Mouse (Mus musculus) limb, embryonic 11.5 days (tissue): ENCODE results near the gene Grk3. TPM values are rescaled to one million over a fixed set of nuclear protein-coding genes. Genes with fewer than 3 reads are reported as not detected.

ENCODE experiments used
- ATAC-seq: fragments of 200-750 bp; cut with Nextera tagmentation; 2 replicates; pipeline ENCODE4 v1.8.0; 2017; ENCODE audit warnings: low read depth; ENCODE audit not compliant: insufficient number of reproducible peaks, low FRiP score, low TSS enrichment
- DNase-seq: peaks from one replicate; pipeline ENCODE4 v3.0.0-alpha.2; 2015; ENCODE audit warnings: low spot score
- H3K27ac ChIP-seq: fragments of 300-500 bp; sonication (generic); replicated peaks from 2 replicates; pipeline ENCODE4 v1.5.1; 2014; ENCODE audit warnings: low read depth, mild to moderate bottlenecking, low read length
- H3K27me3 ChIP-seq: fragments of 300-500 bp; sonication (generic); 2 replicates; pipeline ENCODE4 v1.6.1; 2014; ENCODE audit warnings: mild to moderate bottlenecking, low read length, mixed read lengths; ENCODE audit not compliant: control insufficient read depth, insufficient read depth
- H3K36me3 ChIP-seq: fragments of 300-500 bp; sonication (generic); 2 replicates; pipeline ENCODE4 v1.6.1; 2014; ENCODE audit warnings: mild to moderate bottlenecking, low read length, moderate library complexity, mixed read lengths; ENCODE audit not compliant: control insufficient read depth, insufficient read depth
- H3K4me1 ChIP-seq: fragments of 300-500 bp; sonication (generic); 2 replicates; pipeline ENCODE4 v1.6.1; 2014; ENCODE audit warnings: low read length, mixed read lengths; ENCODE audit not compliant: control insufficient read depth, insufficient read depth
- H3K4me2 ChIP-seq: fragments of 300-500 bp; sonication (generic); 2 replicates; pipeline ENCODE4 v1.6.1; 2014; ENCODE audit warnings: low read depth, mild to moderate bottlenecking, moderate library complexity; ENCODE audit not compliant: severe bottlenecking
- H3K4me3 ChIP-seq: fragments of 300-500 bp; sonication (generic); 2 replicates; pipeline ENCODE4 v1.5.1; 2014; ENCODE audit warnings: low read depth, low read length
- H3K9ac ChIP-seq: fragments of 300-500 bp; sonication (generic); 2 replicates; pipeline ENCODE4 v1.6.1; 2014; ENCODE audit warnings: mild to moderate bottlenecking, low read length
- H3K9me3 ChIP-seq: fragments of 300-500 bp; sonication (generic); 2 replicates; pipeline ENCODE4 v1.6.1; 2016; ENCODE audit warnings: low read length; ENCODE audit not compliant: control insufficient read depth
- WGBS: fragments of 180-500 bp; shearing (Covaris S2); extraction: QIAGEN DNeasy Blood & Tissue Kit; methylation state at CpG from one replicate; pipeline ENCODE4 v1.1.7; 2014; 5-methylcytosine and 5-hydroxymethylcytosine counted together
- polyA plus RNA-seq: library from polyadenylated mRNA; unstranded; fragments of >200 nt; fragmentation: Nextera tagmentation; extraction: Ambion mirVana; gene quantifications from 2 replicates; pipeline ENCODE4 v1.2.1, GENCODE M21; 2014

The Grk3 gene
- polyA plus RNA-seq, 1 experiment from 2014 or later = 7.1 TPM

GRCm38 (mm10) chr5:112923841-112924240 is 91.8 kb downstream of the Grk3 start:
- no peak for DNase-seq
- WGBS = 94% methylated on average over 14 of the region's 14 CpGs

GRCm38 (mm10) chr5:112921914-112922313 is 93.7 kb downstream of the Grk3 start:
- H3K27me3 ChIP-seq = no peaks in the 10 kb centered on the region

More at GRCm38 (mm10) chr5:112923841-112924240, 91.8 kb downstream of the Grk3 start:
- no peak for ATAC-seq
- no peak overlapping the region for H3K4me2 ChIP-seq
- H3K36me3 ChIP-seq = no peaks in the 10 kb centered on the region
- no peak overlapping the region for H3K9ac ChIP-seq
- no peaks in the 10 kb centered on the region for H3K4me1 ChIP-seq
- H3K4me3 ChIP-seq = no peak overlapping the region
- no peaks in the 10 kb centered on the region for H3K27me3 ChIP-seq
- H3K9me3 ChIP-seq = no peaks in the 10 kb centered on the region
- H3K27ac ChIP-seq = no peak overlapping the region

GRCm38 (mm10) chr5:112910381-112910780 is 105.2 kb downstream of the Grk3 start:
- H3K27me3 ChIP-seq = no peaks in the 10 kb centered on the region
- WGBS = 89% methylated on average over 5 of the region's 5 CpGs
- no peak for ATAC-seq
- peaks cover 6% of the 10 kb centered on the region; the same call in 1 of the 2 replicates for H3K4me1 ChIP-seq
- no peak for DNase-seq
- no peaks in the 10 kb centered on the region for H3K36me3 ChIP-seq
- H3K4me3 ChIP-seq = no peak overlapping the region
- H3K9ac ChIP-seq = no peak overlapping the region
- H3K4me2 ChIP-seq = no peak overlapping the region
- no peak overlapping the region for H3K27ac ChIP-seq
- H3K9me3 ChIP-seq = no peaks in the 10 kb centered on the region

More at GRCm38 (mm10) chr5:112921914-112922313, 93.7 kb downstream of the Grk3 start:
- no peaks in the 10 kb centered on the region for H3K9me3 ChIP-seq
- DNase-seq (no peak), ATAC-seq (no peak)
- no peak overlapping the region for H3K4me3 ChIP-seq
- H3K36me3 ChIP-seq = no peaks in the 10 kb centered on the region
- H3K4me1 ChIP-seq = no peaks in the 10 kb centered on the region
- H3K9ac ChIP-seq = no peak overlapping the region
- no peak overlapping the region for H3K27ac ChIP-seq
- no peak overlapping the region for H3K4me2 ChIP-seq

GRCm38 (mm10) chr5:112908169-112908614 is 107.4 kb downstream of the Grk3 start:
- Histone ChIP-seq H3K9ac (no peak overlapping the region), H3K4me3 (no peak overlapping the region), H3K36me3 (no peaks in the 10 kb centered on the region), H3K27me3 (no peaks in the 10 kb centered on the region), H3K27ac (no peak overlapping the region), H3K4me2 (no peak overlapping the region), H3K9me3 (no peaks in the 10 kb centered on the region), H3K4me1 (peaks cover 6% of the 10 kb centered on the region; the same call in 1 of the 2 replicates)
- 49% methylated on average over 2 of the region's 2 CpGs for WGBS
- DNase-seq = no peak
- no peak for ATAC-seq

- H3K4me3 ChIP-seq = no peak overlapping the region
- no peak overlapping the region for H3K27ac ChIP-seq
- peaks cover 6% of the 10 kb centered on the region; the same call in 1 of the 2 replicates for H3K4me1 ChIP-seq
- no peak for ATAC-seq
- no peaks in the 10 kb centered on the region for H3K27me3 ChIP-seq
- no peak for DNase-seq
- no peaks in the 10 kb centered on the region for H3K36me3 ChIP-seq
- 59% methylated on average over 6 of the region's 6 CpGs for WGBS
- H3K4me2 ChIP-seq = no peak overlapping the region
- H3K9ac ChIP-seq = no peak overlapping the region
- H3K9me3 ChIP-seq = no peaks in the 10 kb centered on the region
Observed at GRCm38 (mm10) chr5:112907504-112907903, 108.1 kb downstream of the Grk3 start.

- WGBS = 85% methylated on average over 17 of the region's 17 CpGs
- ATAC-seq = no peak
- no peak within 1 kb of the TSS for H3K27ac ChIP-seq
Observed at GRCm38 (mm10) chr5:112895674-112896654, 119.6 kb downstream of the Grk3 start, which contains the start of gene Myo18b. Myo18b (minus strand) TSS chr5:112896362.

GRCm38 (mm10) chr5:112893462-112894060 is 122.0 kb downstream of the Grk3 start:
- DNase-seq = no peak
- no peak overlapping the region for H3K27ac ChIP-seq
- H3K36me3 ChIP-seq = no peaks in the 10 kb centered on the region
- no peak overlapping the region for H3K9ac ChIP-seq
- H3K4me3 ChIP-seq = no peak overlapping the region
- ATAC-seq = no peak
- no peaks in the 10 kb centered on the region for H3K27me3 ChIP-seq
- no peaks in the 10 kb centered on the region for H3K4me1 ChIP-seq
- no peaks in the 10 kb centered on the region for H3K9me3 ChIP-seq
- 70% methylated on average over 5 of the region's 5 CpGs for WGBS
- H3K4me2 ChIP-seq = no peak overlapping the region

More at GRCm38 (mm10) chr5:112895674-112896654, 119.6 kb downstream of the Grk3 start, which contains the start of gene Myo18b:
- no peaks in the 10 kb centered on the region for H3K27me3 ChIP-seq
- H3K4me2 ChIP-seq = no peak within 1 kb of the TSS
- no peak within 1 kb of the TSS for H3K9ac ChIP-seq
- no peaks in the 10 kb centered on the region for H3K4me1 ChIP-seq
- DNase-seq = no peak
- no peak within 1 kb of the TSS for H3K4me3 ChIP-seq
- no peaks in the 10 kb centered on the region for H3K36me3 ChIP-seq
- no peaks in the 10 kb centered on the region for H3K9me3 ChIP-seq

GRCm38 (mm10) chr5:112892411-112892810 is 123.2 kb downstream of the Grk3 start:
- no peak overlapping the region for H3K9ac ChIP-seq
- no peak overlapping the region for H3K4me3 ChIP-seq
- DNase-seq = no peak
- ATAC-seq = no peak
- H3K27ac ChIP-seq = no peak overlapping the region
- H3K9me3 ChIP-seq = no peaks in the 10 kb centered on the region
- H3K4me2 ChIP-seq = no peak overlapping the region
- H3K27me3 ChIP-seq = no peaks in the 10 kb centered on the region
- H3K36me3 ChIP-seq = no peaks in the 10 kb centered on the region
- no peaks in the 10 kb centered on the region for H3K4me1 ChIP-seq
